Mouse (Mus musculus): ENCODE data around the gene Kcnj1.

- no peak for TF ChIP-seq CTCF (conservative IDR thresholded peaks at IDR 0.05; ENCODE audit: low read length)
- TF ChIP-seq NANOG (IDR thresholded peaks at IDR 0.05; ENCODE audit: borderline replicate concordance, low read length), result no peak
Measured at GRCm38 (mm10) chr9:32425321-32425720, 53.0 kb downstream of the Kcnj1 start.
